Mouse (Mus musculus) C2C12 (cell line): ENCODE data around the gene Amdhd1. TPM values are rescaled to one million over a fixed set of nuclear protein-coding genes. Genes with fewer than 3 reads are reported as not detected.

Source experiments
- H3K27me3 ChIP-seq: one replicate; pipeline ENCODE4 v1.6.1; 2011; ENCODE audit not compliant: control insufficient read depth, insufficient read depth, insufficient read length
- H3K36me3 ChIP-seq: one replicate; pipeline ENCODE4 v1.6.1; 2011; ENCODE audit not compliant: control insufficient read depth, insufficient read depth
- H3K4me3 ChIP-seq: one replicate; pipeline ENCODE4 v1.5.1; 2011; ENCODE audit warnings: mild to moderate bottlenecking, control low read depth; ENCODE audit not compliant: poor library complexity, insufficient read depth, severe bottlenecking
- H3K79me2 ChIP-seq: one replicate; pipeline ENCODE4 v1.6.1; 2011; ENCODE audit not compliant: control insufficient read depth, insufficient read depth
- H3K79me3 ChIP-seq: one replicate; pipeline ENCODE4 v1.6.1; 2011; ENCODE audit warnings: low read depth, control low read depth
- H3ac ChIP-seq: one replicate; pipeline ENCODE3; 2011; ENCODE audit warnings: low read depth; ENCODE audit not compliant: control insufficient read depth, insufficient read length
- CEBPB ChIP-seq: IDR thresholded peaks from one replicate; pipeline ENCODE4 v1.6.1; 2011; ENCODE audit warnings: low read depth, mild to moderate bottlenecking, control low read depth, moderate library complexity
- CTCF ChIP-seq: IDR thresholded peaks from one replicate; pipeline ENCODE4 v1.5.1; 2011; ENCODE audit not compliant: control insufficient read depth, insufficient read depth, insufficient read length
- FOSL1 ChIP-seq: IDR thresholded peaks from one replicate; pipeline ENCODE4 v1.8.0; 2011; ENCODE audit warnings: mild to moderate bottlenecking, low read length; ENCODE audit not compliant: poor library complexity, insufficient read depth, severe bottlenecking
- MAX ChIP-seq: IDR thresholded peaks from one replicate; pipeline ENCODE4 v1.6.1; 2011; ENCODE audit warnings: mild to moderate bottlenecking, control low read depth
- MYOD1 ChIP-seq: IDR thresholded peaks from one replicate; pipeline ENCODE4 v1.6.1; 2011; ENCODE audit warnings: low read depth; ENCODE audit not compliant: control insufficient read depth, insufficient read length
- MYOG ChIP-seq: IDR thresholded peaks from one replicate; pipeline ENCODE4 v1.6.1; 2011; ENCODE audit not compliant: control insufficient read depth, insufficient read length; ENCODE audit errors: extremely low read depth
- USF1 ChIP-seq: IDR thresholded peaks from one replicate; pipeline ENCODE4 v1.6.1; 2011; ENCODE audit warnings: low read depth, mild to moderate bottlenecking, control low read depth, moderate library complexity
- polyA plus RNA-seq: library from polyadenylated mRNA; unstranded; fragments of >200 nt; fragmentation: generic; extraction: Trizol; gene quantifications from one replicate; pipeline ENCODE4 v1.2.1, GENCODE M21; 2012; ENCODE audit warnings: missing spikeins

Gene Amdhd1
- polyA plus RNA-seq, 1 experiment = 0.04 TPM

GRCm38 (mm10) chr10:93542356-93542755 is 2.5 kb upstream of the Amdhd1 start:
- TF ChIP-seq CTCF (no peak), FOSL1 (no peak), MYOG (no peak), MAX (no peak), MYOD1 (no peak), CEBPB (no peak), USF1 (no peak)
- Histone ChIP-seq H3K36me3 (no peaks in the 10 kb centered on the region), H3K4me3 (no peak overlapping the region), H3ac (no peak overlapping the region), H3K79me3 (no peaks in the 10 kb centered on the region), H3K27me3 (no peaks in the 10 kb centered on the region), H3K79me2 (no peaks in the 10 kb centered on the region)

GRCm38 (mm10) chr10:93541585-93541984 is 1.8 kb upstream of the Amdhd1 start:
- no peak overlapping the region for H3K4me3 ChIP-seq
- H3K27me3 ChIP-seq = no peaks in the 10 kb centered on the region
- H3K79me3 ChIP-seq = no peaks in the 10 kb centered on the region
- H3K36me3 ChIP-seq = no peaks in the 10 kb centered on the region
- TF ChIP-seq MYOD1 (peak; percentile 9), CTCF (no peak)
- no peak overlapping the region for H3ac ChIP-seq
- no peaks in the 10 kb centered on the region for H3K79me2 ChIP-seq

- Histone ChIP-seq H3K27me3 (no peaks in the 10 kb centered on the region), H3K79me3 (no peaks in the 10 kb centered on the region), H3K79me2 (no peaks in the 10 kb centered on the region), H3K36me3 (no peaks in the 10 kb centered on the region), H3K4me3 (peak within 1 kb of the TSS; percentile 25), H3ac (peak within 1 kb of the TSS; percentile 20)
- TF ChIP-seq USF1 (no peak), MYOD1 (no peak), CTCF (no peak)
These were observed 788 bp upstream of the Amdhd1 start, which contains the start of gene Ccdc38 for GRCm38 (mm10) chr10:93540431-93541210. Gene Ccdc38, plus strand, starts transcription at chr10:93540632.

- no peak for TF ChIP-seq MYOG
- no peak for TF ChIP-seq MYOD1
- TF ChIP-seq MAX = no peak
- H3ac ChIP-seq = no peak overlapping the region
These were observed 1.0 kb downstream of the Amdhd1 start for GRCm38 (mm10) chr10:93538818-93539217.

GRCm38 (mm10) chr10:93538287-93538686 is 1.5 kb downstream of the Amdhd1 start:
- TF ChIP-seq MYOG (no peak), FOSL1 (no peak), MAX (no peak), MYOD1 (no peak), CTCF (no peak), USF1 (no peak), CEBPB (no peak)
- Histone ChIP-seq H3K79me2 (no peaks in the 10 kb centered on the region), H3ac (no peak overlapping the region), H3K79me3 (no peaks in the 10 kb centered on the region), H3K27me3 (no peaks in the 10 kb centered on the region), H3K4me3 (no peak overlapping the region), H3K36me3 (no peaks in the 10 kb centered on the region)

More at GRCm38 (mm10) chr10:93538818-93539217, 1.0 kb downstream of the Amdhd1 start:
- H3K79me3 ChIP-seq = no peaks in the 10 kb centered on the region
- H3K36me3 ChIP-seq = no peaks in the 10 kb centered on the region
- H3K79me2 ChIP-seq = no peaks in the 10 kb centered on the region
- H3K27me3 ChIP-seq = no peaks in the 10 kb centered on the region
- H3K4me3 ChIP-seq = no peak overlapping the region

- Histone ChIP-seq H3K79me2 (no peaks in the 10 kb centered on the region), H3ac (no peak overlapping the region), H3K79me3 (no peaks in the 10 kb centered on the region), H3K4me3 (no peak overlapping the region), H3K36me3 (no peaks in the 10 kb centered on the region), H3K27me3 (no peaks in the 10 kb centered on the region)
- TF ChIP-seq CEBPB (no peak), USF1 (no peak), CTCF (no peak), FOSL1 (no peak), MYOD1 (no peak), MYOG (no peak), MAX (no peak)
These were observed 14.5 kb downstream of the Amdhd1 start for GRCm38 (mm10) chr10:93525329-93525728.
